Mouse (Mus musculus) limb, embryonic 14.5 days (tissue): ENCODE measurements around the gene Zcchc3. TPM values are rescaled to one million over a fixed set of nuclear protein-coding genes. Genes with fewer than 3 reads are reported as not detected.

Experiments
- ATAC-seq: fragments of 200-750 bp; cut with Nextera tagmentation; 2 replicates; pipeline ENCODE4 v1.8.0; 2017; ENCODE audit warnings: low read depth, moderate number of reproducible peaks, moderate TSS enrichment; ENCODE audit not compliant: low FRiP score
- DNase-seq: peaks from one replicate; pipeline ENCODE4 v3.0.0-alpha.2; 2015; ENCODE audit warnings: low spot score
- H3K27ac ChIP-seq: fragments of 300-500 bp; sonication (generic); replicated peaks from 2 replicates; pipeline ENCODE4 v1.5.1; 2014; ENCODE audit warnings: low read depth, mild to moderate bottlenecking, low read length, moderate library complexity, mixed read lengths
- H3K27me3 ChIP-seq: fragments of 300-500 bp; sonication (generic); 2 replicates; pipeline ENCODE4 v1.6.1; 2014; ENCODE audit warnings: low read length, mixed read lengths; ENCODE audit not compliant: control insufficient read depth, insufficient read depth
- H3K36me3 ChIP-seq: fragments of 300-500 bp; sonication (generic); 2 replicates; pipeline ENCODE4 v1.6.1; 2014; ENCODE audit warnings: mild to moderate bottlenecking, low read length, moderate library complexity, mixed read lengths; ENCODE audit not compliant: control insufficient read depth, insufficient read depth
- H3K4me1 ChIP-seq: fragments of 300-500 bp; sonication (generic); 2 replicates; pipeline ENCODE4 v1.6.1; 2014; ENCODE audit warnings: antibody characterized with exemption, low read length, mixed read lengths; ENCODE audit not compliant: control insufficient read depth, insufficient read depth
- H3K4me2 ChIP-seq: fragments of 300-500 bp; sonication (generic); replicated peaks from 2 replicates; pipeline ENCODE4 v1.6.1; 2014; ENCODE audit warnings: low read depth, mild to moderate bottlenecking, low read length, moderate library complexity; ENCODE audit not compliant: severe bottlenecking
- H3K4me3 ChIP-seq: fragments of 300-500 bp; sonication (generic); replicated peaks from 2 replicates; pipeline ENCODE4 v1.5.1; 2014; ENCODE audit warnings: low read length
- H3K9ac ChIP-seq: fragments of 300-500 bp; sonication (generic); 2 replicates; pipeline ENCODE4 v1.6.1; 2014; ENCODE audit warnings: mild to moderate bottlenecking, low read depth, low read length, moderate library complexity; ENCODE audit not compliant: severe bottlenecking
- H3K9me3 ChIP-seq: fragments of 300-500 bp; sonication (generic); 2 replicates; pipeline ENCODE4 v1.6.1; 2016; ENCODE audit warnings: low read length; ENCODE audit not compliant: control insufficient read depth
- POLR2A ChIP-seq: fragments of 200-500 bp; IDR thresholded peaks from 2 replicates; pipeline ENCODE4 v1.8.0; 2012; ENCODE audit warnings: inconsistent platforms, mild to moderate bottlenecking, moderate library complexity, borderline replicate concordance; ENCODE audit not compliant: insufficient read depth, insufficient read length; ENCODE audit errors: extremely low read depth
- WGBS: fragments of 180-500 bp; shearing (Covaris S2); extraction: QIAGEN DNeasy Blood & Tissue Kit; methylation state at CpG from one replicate; pipeline ENCODE4 v1.1.7; 2014; 5-methylcytosine and 5-hydroxymethylcytosine counted together
- polyA plus RNA-seq, 2 experiments: library from polyadenylated mRNA; depleted of rRNA in 1 of 2; stranded (reverse) in 1 of 2; unstranded in 1 of 2; fragments of >200 nt; fragmentation: Nextera tagmentation in 1 of 2; extraction: Ambion mirVana in 1 of 2; gene quantifications; 2 replicates each; pipeline versions ENCODE4 v1.2.1 to v1.2.3; 2012 to 2014

Zcchc3 gene
- polyA plus RNA-seq, 2 experiments: 33.5 to 38.1 TPM

- no peak for DNase-seq
- H3K9ac ChIP-seq: no peak overlapping the region
- H3K36me3 ChIP-seq: no peaks in the 10 kb centered on the region
- no peaks in the 10 kb centered on the region for H3K27me3 ChIP-seq
- WGBS: 71% methylated on average over 2 of the region's 2 CpGs
- ATAC-seq: no peak
- H3K4me3 ChIP-seq: no peak overlapping the region
- TF ChIP-seq POLR2A: no peak
- no peak overlapping the region for H3K27ac ChIP-seq
- H3K9me3 ChIP-seq: no peaks in the 10 kb centered on the region
- H3K4me1 ChIP-seq: no peaks in the 10 kb centered on the region
- no peak overlapping the region for H3K4me2 ChIP-seq
These were observed 31.8 kb upstream of the Zcchc3 start for GRCm38 (mm10) chr2:152446642-152447041.

GRCm38 (mm10) chr2:152443281-152443680, 28.5 kb upstream of the Zcchc3 start:
- no peak overlapping the region for H3K9ac ChIP-seq
- no peak overlapping the region for H3K27ac ChIP-seq
- no peaks in the 10 kb centered on the region for H3K9me3 ChIP-seq
- ATAC-seq: no peak
- no peak for DNase-seq
- no peak for TF ChIP-seq POLR2A
- H3K4me1 ChIP-seq: no peaks in the 10 kb centered on the region
- 89% methylated on average over 8 of the region's 8 CpGs for WGBS
- no peaks in the 10 kb centered on the region for H3K27me3 ChIP-seq
- no peaks in the 10 kb centered on the region for H3K36me3 ChIP-seq
- no peak overlapping the region for H3K4me2 ChIP-seq
- no peak overlapping the region for H3K4me3 ChIP-seq

DNA sequence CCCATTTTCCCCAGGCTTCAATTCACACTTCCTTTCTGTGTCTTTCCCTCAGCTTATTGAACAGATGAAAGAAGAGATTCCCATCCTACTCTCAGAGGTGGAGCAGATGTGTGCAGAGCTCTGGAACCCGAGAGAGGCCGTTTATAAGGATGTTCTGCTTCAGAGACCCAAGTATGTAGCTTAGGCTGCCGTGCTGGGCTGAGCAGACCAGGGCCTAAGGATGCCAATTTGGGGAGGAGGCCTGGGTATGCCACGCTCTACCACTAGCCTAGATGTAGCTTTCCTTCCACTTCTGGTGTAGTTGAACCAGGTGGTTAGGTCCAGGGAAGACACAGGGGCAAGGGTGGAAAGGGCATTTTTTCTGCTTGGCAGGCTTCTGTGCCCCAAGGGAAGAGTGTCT, 27.5 kb upstream of the Zcchc3 start:
- Histone ChIP-seq H3K27me3 (no peaks in the 10 kb centered on the region), H3K4me3 (no peak overlapping the region), H3K9me3 (no peaks in the 10 kb centered on the region), H3K4me1 (no peaks in the 10 kb centered on the region; the same call in 1 of the 2 replicates), H3K4me2 (no peak overlapping the region), H3K9ac (no peak overlapping the region), H3K27ac (no peak overlapping the region), H3K36me3 (no peaks in the 10 kb centered on the region)
- WGBS: 74% methylated on average over 4 of the region's 4 CpGs
- no peak for TF ChIP-seq POLR2A
- ATAC-seq (no peak), DNase-seq (no peak)

DNA sequence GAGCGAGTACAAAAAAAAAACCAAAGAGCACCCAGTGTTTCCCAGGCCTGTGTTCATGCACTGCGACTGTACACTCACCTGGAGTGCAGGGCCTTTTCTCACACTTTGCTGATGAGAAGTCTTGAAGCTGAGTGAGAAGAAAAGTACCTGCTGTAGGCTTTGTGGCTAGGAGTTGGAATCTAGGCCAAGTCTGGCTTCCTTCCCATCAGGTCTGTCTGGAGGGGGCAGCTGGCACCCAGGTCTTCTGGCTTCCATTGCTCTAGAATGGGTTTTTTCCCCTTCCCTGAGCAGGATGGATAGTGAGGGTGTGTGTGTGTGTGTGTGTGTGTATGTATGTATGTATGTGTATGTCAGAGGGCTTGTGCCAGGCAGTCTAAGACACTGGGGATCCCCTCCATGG, 25.0 kb upstream of the Zcchc3 start:
- WGBS: 70% methylated on average over 2 of the region's 2 CpGs
- Histone ChIP-seq H3K4me3 (no peak overlapping the region), H3K36me3 (no peaks in the 10 kb centered on the region), H3K9ac (no peak overlapping the region), H3K4me1 (no peaks in the 10 kb centered on the region; the same call in 1 of the 2 replicates), H3K4me2 (no peak overlapping the region), H3K27ac (no peak overlapping the region), H3K9me3 (no peaks in the 10 kb centered on the region), H3K27me3 (no peaks in the 10 kb centered on the region)
- ATAC-seq: no peak
- no peak for TF ChIP-seq POLR2A
- DNase-seq: no peak

GRCm38 (mm10) chr2:152438963-152439362, 24.1 kb upstream of the Zcchc3 start:
- H3K36me3 ChIP-seq: no peaks in the 10 kb centered on the region
- H3K27ac ChIP-seq: no peak overlapping the region
- no peaks in the 10 kb centered on the region for H3K27me3 ChIP-seq
- no peak for TF ChIP-seq POLR2A
- H3K4me1 ChIP-seq: no peaks in the 10 kb centered on the region; the same call in 1 of the 2 replicates
- H3K4me3 ChIP-seq: no peak overlapping the region
- no peak overlapping the region for H3K4me2 ChIP-seq
- WGBS: 72% methylated on average over 1 of the region's 1 CpGs
- ATAC-seq: no peak
- no peaks in the 10 kb centered on the region for H3K9me3 ChIP-seq
- DNase-seq: no peak
- no peak overlapping the region for H3K9ac ChIP-seq

GRCm38 (mm10) chr2:152436983-152437860, 22.4 kb upstream of the Zcchc3 start:
- no peak for TF ChIP-seq POLR2A
- no peaks in the 10 kb centered on the region for H3K27me3 ChIP-seq

More at GRCm38 (mm10) chr2:152436983-152437860, 22.4 kb upstream of the Zcchc3 start:
- H3K4me2 ChIP-seq: peak overlapping the region; percentile 64
- no peaks in the 10 kb centered on the region; the same call in 1 of the 2 replicates for H3K4me1 ChIP-seq
- H3K27ac ChIP-seq: no peak overlapping the region
- DNase-seq (peak; percentile 85), ATAC-seq (peak; percentile 88)
- WGBS: 3% methylated on average over 22 of the region's 23 CpGs
- no peaks in the 10 kb centered on the region for H3K36me3 ChIP-seq
- peak overlapping the region; percentile 54 for H3K9ac ChIP-seq
- no peaks in the 10 kb centered on the region for H3K9me3 ChIP-seq
- H3K4me3 ChIP-seq: peak overlapping the region; percentile 34
